Comparison of ENCODE assay signal across 10 mouse cellular contexts in the genomic region with DNA sequence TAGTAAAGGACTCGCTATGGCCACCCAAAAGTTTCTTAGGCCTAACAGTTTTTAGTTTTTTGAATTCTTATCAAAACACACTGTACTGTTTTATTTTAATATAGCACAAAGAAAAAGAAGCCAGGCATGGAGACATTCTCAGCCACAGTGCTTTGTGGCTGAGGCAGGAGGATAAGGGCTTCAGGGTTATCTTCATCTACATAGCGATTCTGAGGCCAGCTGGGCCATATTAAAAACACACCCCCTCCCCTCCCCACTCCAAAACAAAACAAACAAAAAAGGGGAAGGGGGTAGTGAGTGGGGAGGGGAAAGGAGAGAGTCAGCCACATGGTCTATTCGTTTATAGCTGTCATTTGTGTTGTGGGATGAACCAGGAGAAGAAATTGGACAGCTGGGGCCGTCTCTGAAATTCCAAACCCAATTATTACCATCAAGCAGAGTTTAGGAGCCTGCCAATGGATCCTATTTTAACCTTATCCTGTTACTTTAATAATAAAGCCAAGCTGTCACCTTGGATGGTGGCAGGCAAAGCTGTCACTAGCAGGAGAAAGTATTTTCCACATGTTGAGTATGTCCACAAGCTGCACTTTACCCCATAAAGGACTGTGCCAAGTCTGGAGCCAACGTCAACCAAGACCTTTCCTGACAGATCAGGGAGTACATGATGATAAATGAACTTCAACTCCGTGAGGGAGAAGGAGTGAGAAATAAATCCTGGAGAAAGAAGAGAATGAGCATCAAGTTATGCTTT. TPM values are rescaled to one million over a fixed set of nuclear protein-coding genes. Genes with fewer than 3 reads are reported as not detected.
DNase-seq lines count a peak whose midpoint lies in the region; ATAC-seq and TF ChIP-seq lines count a peak whose summit lies in the region.
"Had no signal": no experiment of that assay in that cellular context is flagged by ENCODE, and none has a peak within 500 bp of the region (broad histone marks: within the 10 kb centered on the region; RNA-seq: fewer than 3 reads in every experiment).

No protein-coding gene starts in this region.

- TF ChIP-seq EP300 in liver, postnatal 0 days (IDR thresholded peaks at IDR 0.05; ENCODE audit: low read depth): peak; percentile 39; the same call in 1 of the 2 replicates

- H3K9me3 ChIP-seq in kidney, embryonic 14.5 days (ENCODE audit: control insufficient read depth, low read length): no peaks in the 10 kb centered on the region
- H3K9me3 ChIP-seq in liver, postnatal 0 days (ENCODE audit: low read length): no peaks in the 10 kb centered on the region
- H3K9me3 ChIP-seq in hindbrain, embryonic 16.5 days (ENCODE audit: control insufficient read depth, low read length): no peaks in the 10 kb centered on the region

- DNase-seq in adrenal gland, adult 2 months: peak; percentile 42
- DNase-seq in adrenal gland, adult 18-20 months (ENCODE audit: low spot score in 2 of 2): no peak
- peak; percentile 71 for DNase-seq in adrenal gland, postnatal 14 days
- peak; percentile 24 for DNase-seq in liver, postnatal 0 days
- no peak for DNase-seq in thymus, postnatal 25 days
- DNase-seq: gastrocnemius, postnatal 10 days had no signal

- H3K4me3 ChIP-seq in kidney, embryonic 14.5 days (ENCODE audit: low read length): no peak overlapping the region
- H3K4me3 ChIP-seq in liver, postnatal 0 days (ENCODE audit: low read depth, low read length): no peak overlapping the region
- H3K4me3 ChIP-seq in hindbrain, embryonic 16.5 days (ENCODE audit: low read length): no peak overlapping the region

- no peaks in the 10 kb centered on the region for H3K4me1 ChIP-seq in kidney, embryonic 14.5 days (ENCODE audit: control insufficient read depth, insufficient read depth, low read length)
- H3K4me1 ChIP-seq in liver, postnatal 0 days (ENCODE audit: insufficient read depth): peaks cover 16% of the 10 kb centered on the region
- H3K4me1 ChIP-seq in hindbrain, embryonic 16.5 days (ENCODE audit: control insufficient read depth, insufficient read depth, low read depth, low read length): no peaks in the 10 kb centered on the region

- peaks cover 5% of the 10 kb centered on the region; the same call in 1 of the 2 replicates for H3K36me3 ChIP-seq in kidney, embryonic 14.5 days (ENCODE audit: control insufficient read depth, insufficient read depth, low read length)
- peaks cover 11% of the 10 kb centered on the region for H3K36me3 ChIP-seq in liver, postnatal 0 days (replicated peaks; ENCODE audit: insufficient read depth, low read length)
- H3K36me3 ChIP-seq in hindbrain, embryonic 16.5 days (ENCODE audit: control insufficient read depth, insufficient read depth, low read length): no peaks in the 10 kb centered on the region

- H3K27me3 ChIP-seq in kidney, embryonic 14.5 days (ENCODE audit: control insufficient read depth, insufficient read depth, low read length): no peaks in the 10 kb centered on the region
- H3K27me3 ChIP-seq in liver, postnatal 0 days (ENCODE audit: insufficient read depth, low read length): no peaks in the 10 kb centered on the region
- H3K27me3 ChIP-seq in hindbrain, embryonic 16.5 days (replicated peaks; ENCODE audit: control insufficient read depth, insufficient read depth, low read length): no peaks in the 10 kb centered on the region

- H3K4me2 ChIP-seq in kidney, embryonic 14.5 days (replicated peaks; ENCODE audit: low read depth, low read length): no peak overlapping the region
- no peak overlapping the region for H3K4me2 ChIP-seq in liver, postnatal 0 days (ENCODE audit: low read depth, low read length)
- H3K4me2 ChIP-seq in hindbrain, embryonic 16.5 days (ENCODE audit: low read length): no peak overlapping the region

- ATAC-seq in kidney, embryonic 14.5 days (ENCODE audit: low FRiP score, low TSS enrichment): no peak
- ATAC-seq in liver, postnatal 0 days: peak; percentile 46; the same call in 1 of the 2 replicates
- ATAC-seq in hindbrain, embryonic 16.5 days: no peak
- no peak for ATAC-seq in megakaryocyte progenitor cell, adult 5-6 weeks (replicated peaks; ENCODE audit: poor library complexity)
- ATAC-seq: hindbrain, postnatal 0 days had no signal

- 32% methylated on average over 6 of the region's 6 CpGs for WGBS in kidney, embryonic 14.5 days
- 69% methylated on average over 6 of the region's 6 CpGs for WGBS in liver, postnatal 0 days (ENCODE audit: insufficient replicate concordance)
- WGBS in hindbrain, embryonic 16.5 days: 77% methylated on average over 6 of the region's 6 CpGs

- no peak overlapping the region for H3K9ac ChIP-seq in kidney, embryonic 14.5 days (ENCODE audit: low read depth, low read length)
- no peak overlapping the region for H3K9ac ChIP-seq in liver, postnatal 0 days (replicated peaks)
- no peak overlapping the region for H3K9ac ChIP-seq in hindbrain, embryonic 16.5 days (ENCODE audit: low read depth, low read length)

- TF ChIP-seq CTCF in liver, postnatal 0 days (IDR thresholded peaks at IDR 0.05; ENCODE audit: low read depth): no peak

- H3K27ac ChIP-seq in kidney, embryonic 14.5 days (ENCODE audit: low read depth, low read length): peak overlapping the region; percentile 42; the same call in 1 of the 2 replicates
- peak overlapping the region; percentile 61 for H3K27ac ChIP-seq in liver, postnatal 0 days (ENCODE audit: low read depth)
- H3K27ac ChIP-seq in hindbrain, embryonic 16.5 days (ENCODE audit: low read depth, low read length): no peak overlapping the region
- H3K27ac ChIP-seq: hindbrain, postnatal 0 days had no signal

RNA-seq across cellular contexts. Expression of a gene that starts 20.9 kb away (rescaled TPM):
- total RNA-seq in adrenal gland, adult 2 months (2021): 10 to 100 TPM in 1 of 2 experiments, 1 to 10 TPM in 1; 8.9 to 11.6 TPM
- 1.8 and 2.4 TPM in 2 replicates for polyA plus RNA-seq in adrenal gland, adult 2 months (2012; rRNA removed)
- 10 to 100 TPM; 10.7 to 11.1 TPM for total RNA-seq in adrenal gland, adult 18-20 months (2021)
- 11.5 and 12.8 TPM in 2 replicates for total RNA-seq in adrenal gland, postnatal 14 days (2021)
- polyA plus RNA-seq in kidney, embryonic 14.5 days (2014; fragmentation: Nextera tagmentation; extraction: Ambion mirVana): 40.9 and 47.2 TPM in 2 replicates
- polyA plus RNA-seq in liver, postnatal 0 days (2015; fragmentation: Nextera tagmentation; extraction: Ambion mirVana): 13.2 and 14.0 TPM in 2 replicates
- 31.9 and 33.0 TPM in 2 replicates for polyA plus RNA-seq in hindbrain, embryonic 16.5 days (2015; fragmentation: Nextera tagmentation; extraction: Ambion mirVana)
- 22.4 and 22.8 TPM in 2 replicates for total RNA-seq in megakaryocyte progenitor cell, adult 5-6 weeks (2015)
- 7.5 and 12.9 TPM in 2 replicates for total RNA-seq in megakaryocyte progenitor cell, adult 5-6 weeks (2017)

RNA-seq across cellular contexts. Expression of a gene that starts 21.0 kb away (rescaled TPM):
- total RNA-seq in adrenal gland, adult 2 months (2021): 100 to 1,000 TPM; 126 to 192 TPM
- polyA plus RNA-seq in adrenal gland, adult 2 months (2012; rRNA removed): 24.5 and 30.0 TPM in 2 replicates
- total RNA-seq in adrenal gland, adult 18-20 months (2021): 100 to 1,000 TPM; 105 to 206 TPM
- total RNA-seq in adrenal gland, postnatal 14 days (2021): 145 and 146 TPM in 2 replicates
- 141 and 167 TPM in 2 replicates for polyA plus RNA-seq in kidney, embryonic 14.5 days (2014; fragmentation: Nextera tagmentation; extraction: Ambion mirVana)
- 67.0 and 69.3 TPM in 2 replicates for polyA plus RNA-seq in liver, postnatal 0 days (2015; fragmentation: Nextera tagmentation; extraction: Ambion mirVana)
- 186 and 190 TPM in 2 replicates for polyA plus RNA-seq in hindbrain, embryonic 16.5 days (2015; fragmentation: Nextera tagmentation; extraction: Ambion mirVana)
- total RNA-seq in megakaryocyte progenitor cell, adult 5-6 weeks (2015): 118 and 127 TPM in 2 replicates
- 191 and 227 TPM in 2 replicates for total RNA-seq in megakaryocyte progenitor cell, adult 5-6 weeks (2017)

RNA-seq across cellular contexts. Expression of a gene that starts 44.9 kb away (rescaled TPM):
- total RNA-seq in adrenal gland, adult 2 months (2021): 10 to 100 TPM; 16.5 to 37.6 TPM
- polyA plus RNA-seq in adrenal gland, adult 2 months (2012; rRNA removed): 0.44 and 1.4 TPM in 2 replicates
- 10 to 100 TPM; 22.8 to 23.0 TPM for total RNA-seq in adrenal gland, adult 18-20 months (2021)
- 26.6 and 32.4 TPM in 2 replicates for total RNA-seq in adrenal gland, postnatal 14 days (2021)
- 25.2 and 29.0 TPM in 2 replicates for polyA plus RNA-seq in kidney, embryonic 14.5 days (2014; fragmentation: Nextera tagmentation; extraction: Ambion mirVana)
- 16.9 and 18.5 TPM in 2 replicates for polyA plus RNA-seq in liver, postnatal 0 days (2015; fragmentation: Nextera tagmentation; extraction: Ambion mirVana)
- 5.6 and 6.5 TPM in 2 replicates for polyA plus RNA-seq in hindbrain, embryonic 16.5 days (2015; fragmentation: Nextera tagmentation; extraction: Ambion mirVana)
- 367 and 372 TPM in 2 replicates for total RNA-seq in megakaryocyte progenitor cell, adult 5-6 weeks (2015)
- total RNA-seq in megakaryocyte progenitor cell, adult 5-6 weeks (2017): 151 and 171 TPM in 2 replicates

Comparison
In these comparisons a context has a peak if more than half of its experiments do, and no peak if none do; other contexts are left out.
1. DNase-seq: peak in adrenal gland, adult 2 months (single experiment), adrenal gland, postnatal 14 days (single experiment) and liver, postnatal 0 days (single experiment); none in adrenal gland, adult 18-20 months (0 of 2) and thymus, postnatal 25 days (single experiment).